Mouse (Mus musculus): Measurements from ENCODE around the gene Stk40. TPM values are rescaled to one million over a fixed set of nuclear protein-coding genes. Genes with fewer than 3 reads are reported as not detected.

Gene Stk40
- polyA plus RNA-seq, 1 experiment from 2014 or later, result 38.0 TPM

GRCm38 (mm10) chr4:126134639-126135038 is 30.9 kb downstream of the Stk40 start:
- H3K36me3 ChIP-seq (ENCODE audit: insufficient read depth), result peaks cover 57% of the 10 kb centered on the region
- no peak overlapping the region for H3K4me3 ChIP-seq (ENCODE audit: low read depth, low read length)
- H3K4me1 ChIP-seq (ENCODE audit: insufficient read depth), result peaks cover 39% of the 10 kb centered on the region
- peak overlapping the region; percentile 16; the same call in 1 of the 2 replicates for H3K27ac ChIP-seq (ENCODE audit: low read depth)
- ATAC-seq (ENCODE audit: insufficient read depth) (no peak), DNase-seq (no peak)
- no peaks in the 10 kb centered on the region for H3K9me3 ChIP-seq (ENCODE audit: low read depth, low read length)
- H3K9ac ChIP-seq, result no peak overlapping the region; the same call in 1 of the 2 replicates
- TF ChIP-seq CTCF (IDR thresholded peaks at IDR 0.05; ENCODE audit: low read depth), result no peak
- H3K27me3 ChIP-seq (ENCODE audit: insufficient read depth, low read length), result no peaks in the 10 kb centered on the region
- WGBS, result 67% methylated on average over 4 of the region's 4 CpGs
- no peak overlapping the region for H3K4me2 ChIP-seq

- H3K27me3 ChIP-seq (ENCODE audit: insufficient read depth, low read length), result no peaks in the 10 kb centered on the region
- peaks cover 68% of the 10 kb centered on the region for H3K36me3 ChIP-seq (ENCODE audit: insufficient read depth)
- H3K27ac ChIP-seq (ENCODE audit: low read depth), result no peak overlapping the region
- H3K9ac ChIP-seq, result no peak overlapping the region
- no peaks in the 10 kb centered on the region for H3K9me3 ChIP-seq (ENCODE audit: low read depth, low read length)
- DNase-seq (no peak), ATAC-seq (ENCODE audit: insufficient read depth) (no peak)
- no peak for TF ChIP-seq CTCF (IDR thresholded peaks at IDR 0.05; ENCODE audit: low read depth)
- no peak overlapping the region for H3K4me3 ChIP-seq (ENCODE audit: low read depth, low read length)
- H3K4me1 ChIP-seq (ENCODE audit: insufficient read depth), result peaks cover 8% of the 10 kb centered on the region
- no peak overlapping the region for H3K4me2 ChIP-seq
- 83% methylated on average over 4 of the region's 4 CpGs for WGBS
These were observed 34.0 kb downstream of the Stk40 start for GRCm38 (mm10) chr4:126137773-126138172.

GRCm38 (mm10) chr4:126141021-126141420 is 37.3 kb downstream of the Stk40 start:
- H3K27ac ChIP-seq (ENCODE audit: low read depth), result no peak overlapping the region; the same call in 1 of the 2 replicates
- ATAC-seq (ENCODE audit: insufficient read depth), result no peak
- H3K4me3 ChIP-seq (ENCODE audit: low read depth, low read length), result no peak overlapping the region
- no peak overlapping the region; the same call in 1 of the 2 replicates for H3K9ac ChIP-seq
- no peaks in the 10 kb centered on the region for H3K4me1 ChIP-seq (ENCODE audit: insufficient read depth)
- WGBS, result 76% methylated on average over 5 of the region's 5 CpGs
- peaks cover 49% of the 10 kb centered on the region for H3K36me3 ChIP-seq (ENCODE audit: insufficient read depth)
- H3K9me3 ChIP-seq (ENCODE audit: low read depth, low read length), result no peaks in the 10 kb centered on the region
- TF ChIP-seq CTCF (IDR thresholded peaks at IDR 0.05; ENCODE audit: low read depth), result no peak
- no peaks in the 10 kb centered on the region for H3K27me3 ChIP-seq (ENCODE audit: insufficient read depth, low read length)
- no peak overlapping the region for H3K4me2 ChIP-seq
- no peak for DNase-seq

- H3K36me3 ChIP-seq (ENCODE audit: insufficient read depth), result peaks cover 13% of the 10 kb centered on the region
- H3K9me3 ChIP-seq (ENCODE audit: low read depth, low read length), result no peaks in the 10 kb centered on the region
- peaks cover 6% of the 10 kb centered on the region for H3K4me1 ChIP-seq (ENCODE audit: insufficient read depth)
- H3K27me3 ChIP-seq (ENCODE audit: insufficient read depth, low read length), result no peaks in the 10 kb centered on the region
- no peak for TF ChIP-seq CTCF (IDR thresholded peaks at IDR 0.05; ENCODE audit: low read depth)
- 17% methylated on average over 4 of the region's 4 CpGs for WGBS
- no peak overlapping the region for H3K4me2 ChIP-seq
- DNase-seq (no peak), ATAC-seq (ENCODE audit: insufficient read depth) (no peak)
- no peak overlapping the region for H3K27ac ChIP-seq (ENCODE audit: low read depth)
- H3K4me3 ChIP-seq (ENCODE audit: low read depth, low read length), result no peak overlapping the region
- H3K9ac ChIP-seq, result no peak overlapping the region
These were observed 41.6 kb downstream of the Stk40 start for GRCm38 (mm10) chr4:126145396-126145795.

GRCm38 (mm10) chr4:126146974-126147532 is 43.3 kb downstream of the Stk40 start:
- H3K27me3 ChIP-seq (ENCODE audit: insufficient read depth, low read length), result no peaks in the 10 kb centered on the region
- H3K4me1 ChIP-seq (ENCODE audit: insufficient read depth), result peaks cover 10% of the 10 kb centered on the region
- peak overlapping the region; percentile 92 for H3K4me2 ChIP-seq
- H3K27ac ChIP-seq (ENCODE audit: low read depth), result peak overlapping the region; percentile 93
- DNase-seq (no peak), ATAC-seq (ENCODE audit: insufficient read depth) (no peak)
- WGBS, result 21% methylated on average over 9 of the region's 9 CpGs
- peak overlapping the region; percentile 71 for H3K4me3 ChIP-seq (ENCODE audit: low read depth, low read length)
- peaks cover 16% of the 10 kb centered on the region for H3K36me3 ChIP-seq (ENCODE audit: insufficient read depth)
- TF ChIP-seq CTCF (IDR thresholded peaks at IDR 0.05; ENCODE audit: low read depth), result no peak
- 0 out of 2 replicates have a peak overlapping the region, but pooled peaks have one; percentile 17 for H3K9ac ChIP-seq
- no peaks in the 10 kb centered on the region for H3K9me3 ChIP-seq (ENCODE audit: low read depth, low read length)

GRCm38 (mm10) chr4:126147533-126148160 is 43.9 kb downstream of the Stk40 start, which contains the start of gene Eva1b:
Eva1b (plus strand) TSS chr4:126147744.
- no peaks in the 10 kb centered on the region for H3K9me3 ChIP-seq (ENCODE audit: low read depth, low read length)
- DNase-seq, result peak; percentile 95
- peaks cover 10% of the 10 kb centered on the region for H3K4me1 ChIP-seq (ENCODE audit: insufficient read depth)
- ATAC-seq (ENCODE audit: insufficient read depth), result peak; percentile 84
- no peaks in the 10 kb centered on the region for H3K27me3 ChIP-seq (ENCODE audit: insufficient read depth, low read length)
- WGBS, result under 1% methylated on average over 24 of the region's 24 CpGs
- H3K36me3 ChIP-seq (ENCODE audit: insufficient read depth), result peaks cover 18% of the 10 kb centered on the region
- H3K4me2 ChIP-seq, result peak within 1 kb of the TSS; percentile 92
- peak within 1 kb of the TSS; percentile 93 for H3K27ac ChIP-seq (ENCODE audit: low read depth)
- H3K4me3 ChIP-seq (ENCODE audit: low read depth, low read length), result peak within 1 kb of the TSS; percentile 71
- peak within 1 kb of the TSS; percentile 76 for H3K9ac ChIP-seq
- no peak for TF ChIP-seq CTCF (IDR thresholded peaks at IDR 0.05; ENCODE audit: low read depth)

GRCm38 (mm10) chr4:126148161-126148961 is 44.6 kb downstream of the Stk40 start:
- peak; percentile 28; the same call in 1 of the 2 replicates for TF ChIP-seq CTCF (IDR thresholded peaks at IDR 0.05; ENCODE audit: low read depth)

More at GRCm38 (mm10) chr4:126148161-126148961, 44.6 kb downstream of the Stk40 start:
- Histone ChIP-seq H3K4me2 (peak overlapping the region; percentile 92), H3K9me3 (ENCODE audit: low read depth, low read length) (no peaks in the 10 kb centered on the region), H3K27ac (ENCODE audit: low read depth) (peak overlapping the region; percentile 93), H3K4me1 (ENCODE audit: insufficient read depth) (peaks cover 10% of the 10 kb centered on the region), H3K9ac (peak overlapping the region; percentile 76), H3K27me3 (ENCODE audit: insufficient read depth, low read length) (no peaks in the 10 kb centered on the region), H3K4me3 (ENCODE audit: low read depth, low read length) (peak overlapping the region; percentile 71), H3K36me3 (ENCODE audit: insufficient read depth) (peaks cover 18% of the 10 kb centered on the region)
- DNase-seq (peak; percentile 89), ATAC-seq (ENCODE audit: insufficient read depth) (peak; percentile 68)
- under 1% methylated on average over 57 of the region's 67 CpGs for WGBS

All from lung, embryonic 14.5 days (tissue).